Mouse (Mus musculus) liver, adult 2 months (tissue): ENCODE data around the gene Prx.

Experiments
- CTCF ChIP-seq: fragments of 200-500 bp; IDR thresholded peaks from 2 replicates; pipeline ENCODE4 v1.5.1; 2011; ENCODE audit warnings: low read depth, low read length, control low read depth
- POLR2A ChIP-seq: fragments of 200-500 bp; IDR thresholded peaks from 2 replicates; pipeline ENCODE4 v1.6.1; 2011; ENCODE audit warnings: low read length, control low read depth; ENCODE audit not compliant: insufficient read depth; ENCODE audit errors: extremely low read depth

- TF ChIP-seq CTCF (no peak), POLR2A (no peak)
These were observed 38.9 kb downstream of the Prx start for GRCm38 (mm10) chr7:27537998-27538397.
